Mouse (Mus musculus) lung, postnatal 25 days (tissue): ENCODE results near the gene Rbm26.

Source experiments
- DNase-seq: peaks from one replicate; pipeline ENCODE4 v3.0.0; 2022; ENCODE audit warnings: low spot score

Gene Rbm26

DNA sequence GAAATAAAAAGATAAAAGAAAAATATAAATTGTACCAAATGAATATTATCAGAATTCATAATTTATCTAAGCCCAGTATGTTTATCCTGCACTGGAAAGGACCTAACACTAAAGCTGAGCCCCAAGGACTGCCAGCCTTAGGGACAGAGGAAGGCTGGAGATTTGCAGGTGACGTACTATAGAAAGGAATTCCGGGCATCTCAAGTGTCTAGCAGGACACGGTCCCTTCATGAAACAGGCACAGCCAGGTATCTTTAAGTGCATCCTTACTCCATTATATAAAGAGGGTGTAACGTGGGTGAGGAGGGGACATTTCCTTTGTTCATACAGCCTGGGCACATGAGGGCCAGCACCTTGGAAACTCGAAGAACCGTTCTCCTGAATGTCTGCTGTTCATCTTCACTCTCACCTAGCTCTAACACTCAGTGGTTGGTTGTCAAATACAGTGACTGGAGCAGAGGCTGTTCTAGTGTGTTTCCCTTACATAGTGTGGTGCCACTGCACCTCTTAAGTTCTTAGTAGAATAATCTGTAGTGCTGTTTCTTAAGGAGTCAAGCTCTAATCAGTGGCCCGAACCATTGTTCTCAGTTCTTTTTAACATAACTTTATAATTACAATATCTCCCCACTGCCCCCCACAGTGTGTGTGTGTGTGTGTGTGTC, 91.7 kb downstream of the Rbm26 start:
- peak; percentile 73 for DNase-seq

DNA sequence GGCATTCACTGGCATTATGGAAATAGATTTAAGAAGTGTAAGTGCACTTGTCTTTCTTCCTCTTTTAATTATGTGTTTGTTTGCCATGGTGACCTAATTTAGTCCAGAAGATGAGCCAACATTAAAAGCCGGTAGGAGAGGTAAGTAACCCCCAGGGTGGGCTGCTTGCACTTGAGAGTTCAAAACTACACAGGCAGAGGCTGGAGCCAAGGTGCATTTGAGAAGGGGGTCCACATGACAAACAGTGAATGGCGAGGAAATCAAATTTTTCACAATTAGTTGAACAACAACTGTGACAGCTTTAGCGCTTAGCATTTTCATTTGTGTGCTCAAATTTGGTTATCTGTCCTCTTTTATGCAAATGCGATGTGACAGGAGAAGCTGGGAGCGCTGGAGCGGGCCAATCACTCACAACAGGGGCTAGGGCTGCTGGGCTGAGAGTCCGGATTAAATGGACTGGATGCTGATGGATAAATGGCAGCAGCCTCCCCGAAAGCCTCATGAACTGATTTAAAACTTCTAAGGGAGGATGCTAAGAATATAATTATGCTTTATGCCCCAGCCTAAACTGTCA, 92.3 kb downstream of the Rbm26 start:
- no peak for DNase-seq

DNA sequence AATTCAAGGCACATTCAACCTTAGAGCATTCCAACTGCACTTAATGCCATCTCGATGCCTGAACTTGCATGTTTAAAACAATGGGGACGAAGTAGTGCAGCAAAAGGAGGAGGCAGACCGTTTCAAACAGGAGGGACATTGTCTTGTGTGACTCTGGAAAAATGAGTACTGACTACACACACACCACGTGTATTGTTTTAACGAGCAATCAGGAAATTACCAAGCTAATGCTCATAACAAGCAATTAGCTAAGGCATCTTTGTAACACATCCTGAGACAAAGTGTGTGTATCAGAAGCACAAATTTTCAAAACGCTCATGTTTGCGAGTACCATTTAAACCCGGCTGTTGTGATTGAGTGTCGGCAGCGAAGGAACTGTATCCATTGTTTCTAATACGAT, 93.0 kb downstream of the Rbm26 start:
- DNase-seq = no peak

DNA sequence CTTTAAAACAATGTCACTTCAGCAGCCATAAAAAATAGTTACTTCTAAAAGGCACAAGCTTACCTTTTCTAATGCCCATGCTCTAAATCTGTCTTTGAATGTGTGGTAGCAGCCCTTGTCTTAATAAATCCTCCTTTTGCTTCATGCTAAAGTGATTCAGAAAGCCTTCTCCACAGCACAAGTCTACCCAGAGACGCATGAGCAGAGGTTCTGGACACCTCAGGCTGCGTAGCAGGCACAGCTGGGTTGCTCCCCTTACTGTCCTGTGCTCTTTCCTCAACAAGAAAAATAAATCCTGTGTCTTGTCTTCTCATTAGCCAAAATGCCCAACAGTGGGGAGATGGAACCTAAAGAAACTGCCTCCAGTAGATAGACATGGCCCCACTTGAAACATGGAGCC, 102.4 kb downstream of the Rbm26 start:
- no peak for DNase-seq

DNA sequence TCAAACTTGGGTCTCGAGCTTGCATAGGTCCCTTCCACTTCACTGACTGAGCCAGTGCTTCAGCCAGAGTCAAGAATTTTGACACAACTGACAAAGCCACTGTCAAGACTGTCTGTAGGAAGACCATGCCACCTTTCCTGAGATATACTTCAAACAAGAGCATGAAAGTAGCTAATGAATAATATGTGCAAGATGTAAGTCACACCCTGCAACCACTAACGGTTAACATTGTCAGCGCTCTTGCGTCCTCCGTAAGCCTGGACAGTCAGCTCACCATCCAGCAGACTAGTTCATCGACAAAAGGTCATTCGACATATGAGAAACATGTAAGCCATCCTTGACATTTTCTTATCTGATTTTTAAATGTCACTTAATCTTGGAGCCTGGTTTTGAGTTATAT, 102.8 kb downstream of the Rbm26 start:
- no peak for DNase-seq

DNA sequence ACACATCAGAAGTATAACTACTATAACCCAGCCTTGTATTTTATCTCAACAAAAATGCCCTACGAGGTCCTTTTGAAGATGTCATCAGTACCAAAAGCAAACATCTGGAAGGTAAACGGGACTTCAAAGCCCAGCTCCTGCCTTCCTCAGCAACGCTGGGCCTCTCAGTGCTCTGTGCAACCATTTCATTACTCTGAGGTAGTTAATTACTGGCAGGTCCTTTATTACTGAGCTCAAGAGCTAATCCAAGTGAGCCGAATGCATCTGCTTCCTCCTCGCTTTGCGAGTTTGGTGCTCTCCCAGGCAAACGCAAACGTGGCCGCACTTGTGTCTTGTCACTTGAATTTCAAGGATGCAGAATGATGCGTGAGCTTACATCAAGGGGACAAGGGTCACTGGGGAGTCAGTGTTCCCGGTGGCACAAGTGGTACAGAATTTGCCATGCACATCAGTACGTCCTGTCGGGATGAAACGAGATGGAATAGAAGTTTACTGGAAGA, 106.1 kb downstream of the Rbm26 start:
- no peak for DNase-seq

DNA sequence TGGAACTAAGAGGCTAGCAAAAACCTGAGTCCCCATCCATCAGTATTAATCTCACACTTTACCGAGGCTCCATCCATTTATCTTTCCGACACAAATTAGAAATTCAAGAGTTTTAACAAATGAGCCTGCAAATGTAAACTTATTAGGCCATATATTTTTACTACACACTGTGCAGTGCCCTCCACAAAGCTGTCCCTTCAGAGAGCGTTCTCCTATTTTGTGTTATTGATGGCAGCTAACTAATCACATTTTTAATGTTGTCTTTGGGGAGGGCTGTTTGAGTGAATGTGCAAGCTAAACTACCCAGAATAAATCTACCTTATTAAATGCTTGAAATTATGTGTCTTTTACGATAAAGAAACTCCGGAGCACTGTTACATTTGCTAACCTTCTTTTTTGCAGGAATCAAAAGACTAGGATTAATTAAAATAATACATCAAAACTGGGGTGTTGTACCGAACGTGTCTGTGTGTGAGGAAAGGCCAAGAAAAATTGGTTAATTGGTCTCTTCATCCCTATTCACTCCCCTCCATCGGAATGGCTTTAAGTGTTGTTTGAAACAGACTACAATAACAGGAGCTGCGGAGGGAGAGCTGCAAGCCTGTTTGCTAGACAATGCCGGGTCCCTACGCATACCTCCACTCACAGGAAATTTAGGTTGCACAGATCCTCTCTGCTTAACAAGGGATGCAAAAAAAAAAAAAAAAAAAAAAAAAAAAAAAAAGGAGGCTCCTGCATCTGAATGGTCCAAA, 106.7 kb downstream of the Rbm26 start:
- DNase-seq = no peak

DNA sequence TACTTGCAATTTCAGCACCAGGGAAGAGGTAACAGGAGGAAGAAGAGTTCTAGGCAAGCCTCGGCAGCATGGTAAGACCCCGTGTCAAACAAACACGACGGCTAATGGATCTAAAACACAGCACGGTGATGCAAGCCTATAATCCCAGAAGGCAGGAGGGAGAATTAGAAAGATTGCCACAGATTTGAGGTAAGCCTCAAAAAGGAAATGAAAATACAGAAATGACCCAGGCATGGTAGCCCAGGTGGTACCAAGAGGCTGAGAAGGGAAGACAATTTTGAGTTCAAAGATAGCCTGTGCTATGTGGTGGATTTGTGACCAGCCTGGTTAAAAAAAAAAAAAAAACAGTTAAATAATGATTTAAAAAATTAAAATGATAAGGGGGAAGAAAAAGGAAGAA, 109.1 kb downstream of the Rbm26 start:
- DNase-seq = no peak

DNA sequence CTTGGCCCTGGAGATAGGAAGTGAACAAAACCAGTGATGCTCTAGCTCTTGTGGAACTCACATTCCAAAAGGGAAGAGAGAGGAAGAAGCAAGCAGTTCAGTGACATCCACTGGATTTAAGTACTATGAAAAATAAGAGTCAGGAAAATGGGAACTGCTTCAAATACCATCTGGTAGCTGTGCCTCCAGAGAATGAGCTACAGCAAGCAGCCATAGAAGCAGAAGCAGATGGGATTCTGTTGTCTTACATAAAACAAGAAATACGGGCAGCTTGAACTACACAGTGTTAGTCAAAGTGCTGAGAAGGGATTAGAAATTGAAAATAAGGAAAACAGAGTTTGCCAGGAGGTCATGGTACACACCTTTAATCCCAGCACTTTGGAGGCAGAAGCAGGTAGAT, 112.9 kb downstream of the Rbm26 start:
- DNase-seq = no peak

DNA sequence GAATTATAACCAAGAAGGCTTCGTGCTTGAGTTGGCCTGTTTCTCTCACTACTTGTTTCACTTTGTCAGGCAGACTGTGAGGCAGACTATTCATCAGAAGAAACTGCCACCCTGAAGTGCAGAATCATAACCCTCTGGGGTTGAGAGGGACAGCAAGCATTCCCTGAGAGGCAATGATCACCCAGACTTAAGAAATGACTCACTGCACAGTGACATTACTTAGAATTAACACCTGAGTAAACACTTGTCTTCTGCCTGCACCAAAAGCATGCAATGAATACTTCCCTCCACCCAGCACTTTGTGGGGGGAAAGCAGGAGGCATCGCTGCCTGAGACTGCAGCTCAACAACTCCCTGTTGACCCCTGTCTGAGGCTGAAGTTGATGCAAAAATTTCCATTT, 115.9 kb downstream of the Rbm26 start:
- DNase-seq = no peak

DNA sequence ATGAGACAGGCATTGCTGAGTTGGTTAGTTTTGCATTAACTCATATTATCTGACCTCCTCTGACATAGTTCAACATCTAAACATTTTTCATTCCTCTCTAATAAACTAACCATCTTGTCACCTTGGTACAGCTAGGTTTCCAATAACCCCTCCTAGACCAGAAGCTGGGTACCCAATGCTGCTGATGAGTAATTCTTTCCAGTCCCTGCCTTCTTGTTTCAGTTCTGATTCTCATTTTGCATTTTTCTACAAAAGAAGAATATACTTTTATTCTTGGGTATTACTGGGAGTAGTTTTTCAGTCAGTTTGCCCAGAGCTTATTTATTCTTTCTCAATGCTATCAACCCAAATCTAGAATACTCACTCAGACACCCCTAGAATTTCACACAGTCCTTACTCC, 119.2 kb downstream of the Rbm26 start:
- DNase-seq = no peak
